Comparison of ENCODE assay signal across 15 mouse cellular contexts in the genomic region with DNA sequence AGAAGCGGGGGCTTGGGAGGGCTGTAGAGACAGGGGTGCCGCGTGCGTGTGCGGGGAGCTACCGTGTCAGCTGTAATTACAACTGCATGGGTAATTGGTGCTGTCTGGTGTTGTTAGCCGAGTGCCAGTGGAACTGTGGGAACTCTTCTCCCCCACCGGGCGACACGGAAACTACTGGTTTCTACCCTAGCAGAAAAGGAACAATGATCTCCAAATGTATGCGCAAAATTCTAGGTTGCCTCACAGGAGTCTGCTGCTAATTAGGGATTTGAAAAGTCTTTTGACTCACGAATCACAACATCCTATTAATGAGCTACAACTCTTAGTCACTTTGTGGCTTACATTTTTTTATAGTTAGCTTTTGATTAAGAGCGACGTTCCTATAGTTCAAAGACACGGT.
"Had no signal": no experiment of that assay in that cellular context is flagged by ENCODE, and none has a peak within 500 bp of the region (broad histone marks: within the 10 kb centered on the region; RNA-seq: fewer than 3 reads in every experiment).

No protein-coding gene starts in this region.

- H3K4me1 ChIP-seq: kidney, embryonic 15.5 days; limb, embryonic 12.5 days; lung, embryonic 15.5 days had no signal

- H3K27me3 ChIP-seq: kidney, embryonic 15.5 days; limb, embryonic 12.5 days; liver, embryonic 13.5 days; lung, embryonic 15.5 days; megakaryocyte, embryonic 14.5 days had no signal

- H3K4me3 ChIP-seq: kidney, embryonic 15.5 days; limb, embryonic 12.5 days; liver, embryonic 13.5 days; lung, embryonic 15.5 days; megakaryocyte, embryonic 14.5 days had no signal

- H3K27ac ChIP-seq: kidney, embryonic 15.5 days; limb, embryonic 12.5 days; liver, embryonic 13.5 days; lung, embryonic 15.5 days; macrophage; stomach, postnatal 0 days had no signal

- DNase-seq: liver; liver, embryonic 13.5 days; liver, postnatal 0 days; lung, postnatal 14 days; right cerebral cortex, postnatal 14 days; thymus, adult 18-20 months; thymus, postnatal 25 days had no signal

- ATAC-seq: midbrain, embryonic 16.5 days had no signal

- H3K9ac ChIP-seq: kidney, embryonic 15.5 days; limb, embryonic 12.5 days; liver, embryonic 13.5 days; liver, postnatal 0 days; lung, embryonic 15.5 days had no signal

- H3K4me2 ChIP-seq: kidney, embryonic 15.5 days; limb, embryonic 12.5 days; liver, embryonic 13.5 days; lung, embryonic 15.5 days; midbrain, embryonic 11.5 days had no signal
